Mouse (Mus musculus) liver, embryonic 14.5 days (tissue): ENCODE measurements at regions not wholly inside any gene's neighbourhood (a gene's known extent, or its start where the extent isn't known, plus 50 kb on each side); places are given as distances from the start of the nearest gene placed in this dataset.

Experiments
- CTCF ChIP-seq: IDR thresholded peaks from 2 replicates; pipeline ENCODE4 v1.5.1; 2016; ENCODE audit warnings: antibody characterized with exemption, low read depth, control low read depth
- EP300 ChIP-seq: IDR thresholded peaks from 2 replicates; pipeline ENCODE4 v1.6.1; 2016; ENCODE audit warnings: antibody characterized with exemption, low read depth

DNA sequence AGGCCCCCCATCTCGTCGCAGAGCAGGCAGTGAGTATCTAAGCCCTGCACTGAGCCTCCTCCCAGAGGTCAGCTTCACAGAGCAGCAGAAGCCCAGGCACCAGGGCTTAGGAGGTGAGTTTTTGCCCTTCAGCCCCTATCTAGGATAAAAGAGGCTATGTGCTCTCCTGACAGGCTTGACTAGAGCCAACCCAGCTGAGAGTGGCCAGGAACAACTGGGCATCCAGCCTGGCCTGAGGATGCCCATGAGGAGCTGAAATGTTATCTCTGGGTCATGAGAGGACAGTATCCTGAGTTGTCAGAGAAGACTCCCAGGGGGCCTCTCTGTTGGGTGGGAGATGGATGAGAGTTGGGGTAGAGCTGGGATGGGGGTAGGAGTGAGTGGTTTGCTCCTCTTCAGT lies 149.6 kb downstream of the Bod1 start:
- no peak for TF ChIP-seq CTCF
- TF ChIP-seq EP300 = no peak
